Mouse (Mus musculus) right cerebral cortex, postnatal 25 days (tissue): ENCODE results near the gene St6galnac4.

Experiments used
- DNase-seq: peaks from one replicate; pipeline ENCODE4 v3.0.0; 2022

St6galnac4 gene

DNA sequence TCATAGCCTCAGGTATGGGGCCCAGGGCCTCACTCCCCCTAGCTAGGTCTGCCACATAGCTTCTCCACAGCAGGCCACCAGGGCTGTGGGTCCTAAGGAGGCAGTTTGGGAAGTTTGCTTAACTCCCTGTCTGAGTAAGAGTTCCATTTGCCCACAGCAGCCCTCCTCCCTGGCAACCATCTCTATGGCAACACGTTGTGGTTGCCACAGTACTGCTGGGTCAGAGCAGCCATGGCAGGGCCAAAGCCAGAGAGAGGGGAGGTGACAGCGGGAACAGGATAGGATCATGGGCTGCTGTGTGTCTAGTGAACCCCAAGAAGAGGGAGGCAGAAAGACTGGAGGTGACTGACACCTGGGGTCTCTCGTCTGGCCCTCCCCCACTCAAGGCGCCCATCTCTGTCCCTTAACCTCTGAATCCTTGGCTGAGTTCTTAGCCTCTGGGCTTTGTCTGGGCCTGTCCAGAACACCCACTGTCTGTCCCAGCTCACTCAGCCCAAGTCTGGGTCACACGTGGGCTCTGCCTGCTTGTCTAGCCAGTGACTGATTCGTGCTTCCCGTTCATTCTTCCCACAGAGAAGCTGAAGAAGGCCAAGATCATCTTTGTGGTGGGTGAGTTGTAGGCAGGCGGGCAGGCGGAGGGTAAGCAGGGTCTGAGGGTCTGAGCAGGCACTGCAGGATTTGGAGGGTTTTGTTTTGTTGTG, 42.5 kb downstream of the St6galnac4 start:
- DNase-seq, result no peak

- no peak for DNase-seq
Observed at GRCm38 (mm10) chr2:32630036-32630435, 43.1 kb downstream of the St6galnac4 start.

GRCm38 (mm10) chr2:32631046-32631445, 44.2 kb downstream of the St6galnac4 start:
- DNase-seq, result no peak

DNA sequence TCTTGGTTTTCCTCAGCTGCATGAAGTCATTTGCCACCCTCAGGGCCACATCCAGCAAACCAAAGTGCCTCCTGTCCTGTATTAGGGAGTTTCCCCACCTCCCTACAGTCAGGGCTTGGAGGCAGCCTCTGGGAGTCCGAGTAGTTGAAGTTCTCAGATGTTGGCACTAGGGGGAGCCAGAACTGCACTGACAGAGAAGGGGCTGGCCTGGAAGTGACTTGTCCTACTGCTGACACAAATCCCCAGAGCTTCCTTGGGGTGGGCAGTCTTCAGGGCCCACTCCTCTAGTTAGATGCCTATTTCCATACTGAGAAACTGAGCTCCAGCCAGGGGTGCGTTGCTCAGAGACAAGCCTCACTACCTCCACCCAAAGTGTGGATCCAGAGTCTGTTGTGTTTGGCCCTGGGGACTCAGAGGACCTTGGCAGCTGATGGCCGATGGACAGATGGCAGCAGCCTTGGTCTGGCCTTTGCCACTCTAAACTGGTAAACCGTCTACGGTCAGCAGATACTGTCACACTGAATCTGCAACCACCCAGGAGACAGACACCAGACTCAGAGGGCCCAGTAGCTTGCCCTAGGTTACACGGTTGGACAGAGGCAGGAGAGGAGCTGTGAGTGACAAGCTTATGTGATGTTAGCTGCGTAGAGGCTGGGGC, 45.0 kb downstream of the St6galnac4 start:
- peak; percentile 75 for DNase-seq

DNA sequence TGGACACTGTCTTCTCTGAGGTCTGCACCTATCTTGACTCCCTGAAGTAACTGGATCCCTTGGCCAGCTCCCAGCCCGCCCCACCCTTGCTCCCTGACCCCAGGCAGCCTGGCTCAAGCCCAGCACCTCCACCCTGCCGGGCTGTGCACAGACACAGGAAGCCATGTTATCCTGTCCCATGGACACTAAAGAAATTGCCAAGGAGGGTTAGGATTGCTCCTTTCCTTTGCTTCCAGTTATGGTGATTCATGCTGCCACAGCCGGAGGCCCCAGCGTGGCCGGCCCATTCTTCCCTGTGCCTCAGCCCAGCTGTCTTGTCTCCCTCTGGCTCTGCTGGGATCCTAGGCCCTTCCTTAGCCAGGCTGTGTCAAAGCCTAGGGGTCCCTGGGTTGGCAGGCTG, 46.8 kb downstream of the St6galnac4 start:
- no peak for DNase-seq

GRCm38 (mm10) chr2:32634277-32635105, 47.6 kb downstream of the St6galnac4 start:
- DNase-seq, result no peak

DNA sequence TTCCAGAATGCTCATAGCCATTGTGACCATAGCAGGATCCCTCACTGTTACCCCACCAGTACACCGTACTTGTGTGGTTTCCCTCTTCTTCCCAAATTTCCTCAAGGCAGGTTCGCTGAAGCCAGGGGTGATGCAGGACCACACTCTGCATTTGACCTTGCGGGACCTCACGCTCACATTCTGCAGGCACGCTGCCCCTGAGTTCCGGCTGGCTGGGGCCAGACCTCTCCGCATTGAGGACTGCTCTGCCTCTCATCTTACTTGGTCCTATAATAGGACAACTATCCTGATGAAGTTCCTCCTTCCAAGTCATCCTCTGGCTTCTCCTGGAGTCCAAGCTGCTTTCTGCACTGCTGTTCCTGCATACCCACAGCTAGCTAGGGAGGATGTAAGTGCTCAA, 49.7 kb downstream of the St6galnac4 start:
- DNase-seq, result no peak

DNA sequence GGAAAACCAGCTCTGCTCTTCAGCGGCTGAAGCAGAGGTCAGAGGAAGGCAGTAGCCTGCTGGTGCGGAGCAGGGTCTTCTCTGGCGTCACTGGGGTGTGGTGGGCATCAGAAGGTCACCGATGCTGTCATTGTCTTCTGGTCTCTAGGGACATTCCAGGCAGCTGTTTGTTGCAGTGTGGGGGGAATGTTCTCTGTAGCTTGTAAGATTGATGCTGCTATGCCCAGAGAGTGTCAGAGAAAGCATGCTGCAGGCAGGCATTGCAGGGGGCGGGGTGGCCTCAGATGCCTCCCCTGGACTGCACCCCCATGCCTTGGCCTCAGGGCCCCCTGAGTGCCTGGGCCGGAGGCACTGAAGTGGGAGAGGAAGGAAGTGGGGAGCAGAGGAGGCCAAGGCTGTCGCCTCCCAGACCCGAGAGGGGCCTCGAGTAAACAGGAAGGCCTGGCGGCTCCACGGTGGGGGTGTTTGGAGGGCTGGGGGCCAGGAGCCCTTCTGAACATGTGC, 50.9 kb downstream of the St6galnac4 start:
- DNase-seq, result peak; percentile 29

- no peak for DNase-seq
Observed at GRCm38 (mm10) chr2:32639632-32640031, 52.7 kb downstream of the St6galnac4 start.

DNA sequence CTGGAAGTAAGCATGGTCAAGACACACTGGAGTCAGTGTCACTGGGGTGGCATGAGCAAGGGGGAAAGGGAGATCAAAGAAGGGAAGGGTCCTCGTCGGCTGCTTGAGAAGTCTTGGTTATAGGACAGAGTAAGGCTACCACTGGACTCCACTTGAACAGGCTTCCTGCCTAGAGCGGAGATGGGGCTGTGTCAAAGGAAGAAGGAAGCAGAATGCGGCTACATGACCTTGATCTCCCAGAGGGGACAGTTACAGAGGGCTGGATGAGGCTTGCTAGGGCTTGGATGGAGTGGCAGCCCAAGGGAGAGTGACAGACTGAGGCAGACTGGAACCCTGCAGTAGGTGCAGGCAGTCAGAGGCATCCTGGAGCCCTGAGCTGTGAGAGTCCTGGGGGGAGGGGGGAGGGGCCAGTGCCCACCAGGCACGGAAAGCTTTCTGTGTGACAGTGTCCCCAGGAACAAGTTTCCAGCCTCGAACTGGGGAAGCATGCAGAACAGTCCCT, 53.7 kb downstream of the St6galnac4 start:
- DNase-seq, result no peak

GRCm38 (mm10) chr2:32641810-32642209, 54.9 kb downstream of the St6galnac4 start:
- no peak for DNase-seq

DNA sequence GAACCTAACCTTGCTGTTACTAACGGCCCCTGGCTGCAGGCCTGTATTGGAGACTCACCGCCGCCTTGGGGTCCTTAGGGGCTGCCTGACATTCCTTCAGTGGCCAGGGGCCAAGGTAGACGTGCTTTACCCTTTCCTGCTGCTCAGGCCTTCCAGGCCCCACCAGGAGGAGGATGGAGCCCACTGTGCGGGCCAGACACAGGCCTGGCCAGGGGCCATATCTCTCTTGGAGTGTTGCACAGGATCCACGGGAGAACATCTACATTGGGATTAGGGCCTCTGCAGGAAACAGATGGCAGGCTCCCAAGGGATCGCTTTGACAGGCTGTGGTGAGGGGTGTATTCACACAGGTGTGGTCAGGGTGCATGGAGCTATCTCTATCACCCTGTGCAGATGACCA, 55.9 kb downstream of the St6galnac4 start:
- DNase-seq, result no peak

DNA sequence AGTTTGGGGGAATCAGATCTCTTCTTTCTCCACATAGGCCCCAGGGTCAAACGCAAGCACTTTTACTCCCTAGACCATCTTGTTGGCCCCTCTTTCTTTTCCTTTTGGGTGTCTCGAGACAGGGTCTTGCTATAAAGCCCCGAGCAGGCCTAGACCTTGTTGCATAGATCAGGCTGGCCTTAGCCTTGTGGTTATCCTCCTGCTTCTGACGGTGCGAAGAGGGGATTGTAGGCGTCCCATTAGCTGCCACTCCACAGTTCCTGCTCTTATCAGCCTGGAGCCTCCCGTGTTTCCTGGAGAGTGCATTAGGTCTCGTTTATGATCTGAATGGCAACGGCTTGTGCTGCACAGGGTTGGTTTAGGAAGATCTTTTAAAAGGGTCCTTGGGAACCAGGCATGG, 57.2 kb downstream of the St6galnac4 start:
- no peak for DNase-seq

- no peak for DNase-seq
Observed at GRCm38 (mm10) chr2:32644799-32645475, 58.0 kb downstream of the St6galnac4 start.

GRCm38 (mm10) chr2:32645647-32646046, 58.8 kb downstream of the St6galnac4 start:
- no peak for DNase-seq

DNA sequence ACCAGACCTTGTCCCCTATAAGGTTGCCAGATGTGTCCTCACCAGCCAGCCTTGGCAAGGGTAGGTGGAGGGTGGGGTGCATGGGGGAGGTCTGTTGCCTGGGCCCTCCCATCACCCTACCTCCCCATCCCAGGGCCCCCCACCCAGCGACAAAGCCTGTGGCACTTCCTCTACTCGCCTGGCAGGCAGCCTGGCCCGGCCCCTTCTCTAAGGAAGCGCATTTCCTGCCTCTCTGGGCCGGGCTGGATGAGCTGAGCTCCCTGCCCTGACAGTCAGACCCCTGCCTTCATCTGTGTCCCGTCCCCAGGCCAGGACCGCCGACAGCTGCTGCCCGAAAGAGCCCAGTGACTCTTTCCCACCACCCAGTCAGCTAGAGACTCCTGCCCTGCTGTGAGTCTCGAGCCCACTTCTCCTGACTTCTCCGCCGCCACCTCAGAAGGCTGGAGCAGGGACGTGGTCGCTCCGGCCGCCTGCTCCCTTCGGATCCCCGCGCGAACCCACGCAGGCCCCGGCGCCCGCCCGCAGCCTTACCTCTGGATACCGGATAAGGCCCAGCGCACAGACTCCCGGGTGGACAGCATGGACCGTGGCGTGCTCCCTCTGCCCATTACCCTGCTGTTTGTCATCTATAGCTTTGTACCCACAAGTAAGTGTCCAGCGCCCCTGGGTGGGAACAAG, 59.6 kb downstream of the St6galnac4 start, which contains the start of gene Eng:
Eng (plus strand) TSS at position 217 of the 678 bp plus-strand sequence.
- no peak for DNase-seq

GRCm38 (mm10) chr2:32647366-32647765, 60.5 kb downstream of the St6galnac4 start:
- no peak for DNase-seq
